Mouse (Mus musculus) hindbrain, embryonic 12.5 days (tissue): Measurements from ENCODE around the gene Eif2ak1. TPM values are rescaled to one million over a fixed set of nuclear protein-coding genes. Genes with fewer than 3 reads are reported as not detected.

Source experiments
- ATAC-seq: fragments of 200-750 bp; cut with Nextera tagmentation; 2 replicates; pipeline ENCODE4 v1.8.0; 2017; ENCODE audit warnings: moderate TSS enrichment; ENCODE audit not compliant: low FRiP score
- H3K27ac ChIP-seq: fragments of 300-500 bp; sonication (generic); 2 replicates; pipeline ENCODE4 v1.5.1; 2016; ENCODE audit warnings: mild to moderate bottlenecking
- H3K27me3 ChIP-seq: fragments of 300-500 bp; sonication (generic); 2 replicates; pipeline ENCODE4 v1.6.1; 2016; ENCODE audit warnings: mild to moderate bottlenecking
- H3K36me3 ChIP-seq: fragments of 300-500 bp; sonication (generic); 2 replicates; pipeline ENCODE4 v1.6.1; 2016; ENCODE audit warnings: mild to moderate bottlenecking
- H3K4me1 ChIP-seq: fragments of 300-500 bp; sonication (generic); 2 replicates; pipeline ENCODE4 v1.6.1; 2016
- H3K4me2 ChIP-seq: fragments of 300-500 bp; sonication (generic); replicated peaks from 2 replicates; pipeline ENCODE4 v1.6.1; 2016; ENCODE audit warnings: mild to moderate bottlenecking
- H3K4me3 ChIP-seq: fragments of 300-500 bp; sonication (generic); 2 replicates; pipeline ENCODE4 v1.5.1; 2016; ENCODE audit warnings: mild to moderate bottlenecking
- H3K9ac ChIP-seq: fragments of 300-500 bp; sonication (generic); 2 replicates; pipeline ENCODE4 v1.6.1; 2016; ENCODE audit warnings: mild to moderate bottlenecking, moderate library complexity
- H3K9me3 ChIP-seq: fragments of 300-500 bp; sonication (generic); replicated peaks from 2 replicates; pipeline ENCODE4 v1.6.1; 2016; ENCODE audit warnings: mild to moderate bottlenecking
- WGBS: fragments of 180-500 bp; shearing (Covaris S2); methylation state at CpG from one replicate; pipeline ENCODE4 v1.1.7; 2016; 5-methylcytosine and 5-hydroxymethylcytosine counted together
- polyA plus RNA-seq: library from polyadenylated mRNA; unstranded; fragments of >200 nt; fragmentation: Nextera tagmentation; extraction: Ambion mirVana; gene quantifications from 2 replicates; pipeline ENCODE4 v1.2.1, GENCODE M21; 2016

Gene Eif2ak1
- polyA plus RNA-seq, 1 experiment from 2014 or later: 47.8 TPM

- Histone ChIP-seq H3K4me1 (peaks cover 11% of the 10 kb centered on the region), H3K27ac (no peak overlapping the region), H3K27me3 (no peaks in the 10 kb centered on the region), H3K4me3 (no peak overlapping the region), H3K4me2 (no peak overlapping the region), H3K9me3 (no peaks in the 10 kb centered on the region), H3K9ac (no peak overlapping the region), H3K36me3 (no peaks in the 10 kb centered on the region)
- 90% methylated on average over 24 of the region's 24 CpGs for WGBS
- no peak for ATAC-seq
Measured at GRCm38 (mm10) chr5:143819906-143820660, 2.5 kb downstream of the Eif2ak1 start.

DNA sequence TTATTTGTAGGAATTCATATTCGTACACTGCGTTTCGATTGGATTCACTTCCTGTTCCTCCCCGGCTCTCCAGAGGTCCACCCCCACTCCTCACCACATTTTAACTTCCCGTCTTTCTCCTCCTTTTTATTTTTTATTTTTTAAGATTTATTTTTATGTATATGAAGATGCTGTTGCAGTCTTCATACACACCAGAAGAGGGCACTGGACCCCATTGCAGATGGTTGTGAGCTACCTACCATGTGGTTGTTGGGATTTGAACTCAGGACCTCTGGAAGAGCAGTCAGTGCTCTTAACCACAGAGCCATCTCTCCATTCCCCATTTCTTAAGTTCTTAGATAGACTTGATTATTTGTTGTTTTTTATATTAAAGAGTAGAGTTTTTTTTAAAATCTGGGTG lies 3.2 kb downstream of the Eif2ak1 start:
- Histone ChIP-seq H3K4me2 (no peak overlapping the region), H3K9ac (no peak overlapping the region), H3K27me3 (no peaks in the 10 kb centered on the region), H3K36me3 (no peaks in the 10 kb centered on the region), H3K4me1 (peaks cover 11% of the 10 kb centered on the region), H3K4me3 (no peak overlapping the region), H3K9me3 (no peaks in the 10 kb centered on the region), H3K27ac (no peak overlapping the region)
- no peak for ATAC-seq
- 95% methylated on average over 5 of the region's 5 CpGs for WGBS

- Histone ChIP-seq H3K27me3 (no peaks in the 10 kb centered on the region), H3K4me3 (no peak overlapping the region), H3K4me2 (no peak overlapping the region), H3K9me3 (no peaks in the 10 kb centered on the region), H3K4me1 (no peaks in the 10 kb centered on the region), H3K9ac (no peak overlapping the region), H3K36me3 (peaks cover 43% of the 10 kb centered on the region), H3K27ac (no peak overlapping the region)
- WGBS: 89% methylated on average over 11 of the region's 11 CpGs
- ATAC-seq: no peak
Measured at GRCm38 (mm10) chr5:143871547-143872169, 54.1 kb downstream of the Eif2ak1 start.

DNA sequence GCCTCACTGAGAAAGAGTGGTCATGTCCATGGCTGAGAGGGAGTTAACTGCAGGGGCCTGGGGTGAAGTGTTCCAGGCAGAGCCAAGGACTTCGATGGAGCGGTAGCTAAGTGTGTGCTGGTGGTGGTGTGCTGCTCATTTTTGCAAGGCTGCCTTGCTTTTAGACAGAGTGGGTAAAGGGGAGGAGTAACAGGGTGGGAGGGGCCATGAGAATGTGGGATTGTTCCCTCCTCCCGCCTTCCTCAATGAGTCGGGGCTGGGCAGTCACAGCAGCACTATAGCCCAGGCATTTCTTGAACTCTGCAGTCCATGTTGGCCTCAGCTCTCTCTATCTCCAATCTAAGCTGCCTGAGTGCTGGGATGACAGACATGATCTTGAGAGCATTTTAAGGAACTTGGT lies 57.0 kb downstream of the Eif2ak1 start:
- Histone ChIP-seq H3K27ac (no peak overlapping the region), H3K36me3 (peaks cover 68% of the 10 kb centered on the region), H3K9ac (no peak overlapping the region), H3K4me3 (no peak overlapping the region), H3K9me3 (no peaks in the 10 kb centered on the region), H3K4me2 (no peak overlapping the region), H3K4me1 (no peaks in the 10 kb centered on the region), H3K27me3 (no peaks in the 10 kb centered on the region)
- 85% methylated on average over 4 of the region's 4 CpGs for WGBS
- ATAC-seq: no peak

DNA sequence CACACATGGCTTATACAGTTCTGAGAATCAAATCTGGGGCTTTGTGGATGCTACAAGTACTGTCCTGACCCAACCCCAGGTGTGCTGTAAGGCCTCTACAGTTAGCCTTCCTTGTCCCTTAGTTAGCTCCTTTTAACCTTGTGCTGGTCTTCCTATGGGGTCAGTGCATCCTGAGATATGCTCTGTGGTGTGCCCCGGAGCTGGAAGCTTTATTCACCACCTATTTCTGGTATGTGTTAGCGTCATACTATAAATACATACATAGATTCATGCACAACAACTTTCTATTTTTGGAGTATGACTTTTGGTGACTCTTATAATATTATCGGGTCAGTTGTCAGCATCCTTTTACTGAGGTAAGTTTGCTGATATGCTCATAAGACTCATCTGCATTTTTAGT lies 67.7 kb downstream of the Eif2ak1 start:
- Histone ChIP-seq H3K4me2 (no peak overlapping the region), H3K9ac (no peak overlapping the region), H3K4me3 (no peak overlapping the region), H3K4me1 (no peaks in the 10 kb centered on the region), H3K36me3 (peaks cover 94% of the 10 kb centered on the region), H3K27me3 (no peaks in the 10 kb centered on the region), H3K27ac (no peak overlapping the region), H3K9me3 (0 out of 2 replicates have a peak, but pooled peaks cover 7% of the 10 kb centered on the region)
- ATAC-seq: no peak
- 98% methylated on average over 3 of the region's 3 CpGs for WGBS

DNA sequence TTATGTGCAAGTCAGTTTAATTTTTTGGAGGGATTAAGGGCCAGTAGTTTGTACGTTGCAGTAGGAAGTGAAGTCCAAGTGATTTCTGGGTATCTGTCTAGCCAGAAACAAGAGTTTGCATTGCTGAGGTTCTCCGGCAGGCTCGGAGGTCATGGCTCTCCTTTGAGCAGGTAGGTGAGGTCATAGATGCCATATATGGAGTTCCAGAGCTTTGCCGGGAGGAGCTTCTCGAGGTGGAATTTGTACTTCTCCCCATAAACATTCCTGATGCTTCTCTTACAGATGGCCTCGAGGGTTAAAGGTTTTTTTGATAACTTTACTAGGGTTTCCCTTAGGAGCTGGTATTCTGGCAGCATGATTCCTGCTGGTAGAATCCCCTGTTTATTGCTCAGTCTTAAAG lies 73.2 kb downstream of the Eif2ak1 start:
- Histone ChIP-seq H3K9ac (no peak overlapping the region), H3K27ac (no peak overlapping the region), H3K9me3 (0 out of 2 replicates have a peak, but pooled peaks cover 4% of the 10 kb centered on the region), H3K4me1 (no peaks in the 10 kb centered on the region), H3K4me2 (no peak overlapping the region), H3K27me3 (no peaks in the 10 kb centered on the region), H3K36me3 (peaks cover 90% of the 10 kb centered on the region), H3K4me3 (no peak overlapping the region)
- WGBS: 97% methylated on average over 6 of the region's 6 CpGs
- ATAC-seq: no peak

GRCm38 (mm10) chr5:143892255-143892886 lies 74.8 kb downstream of the Eif2ak1 start:
- H3K9me3 ChIP-seq: no peaks in the 10 kb centered on the region
- WGBS: 84% methylated on average over 9 of the region's 9 CpGs
- H3K4me2 ChIP-seq: no peak overlapping the region
- no peaks in the 10 kb centered on the region for H3K4me1 ChIP-seq
- no peak overlapping the region for H3K4me3 ChIP-seq
- H3K27me3 ChIP-seq: no peaks in the 10 kb centered on the region
- H3K9ac ChIP-seq: no peak overlapping the region
- ATAC-seq: no peak
- no peak overlapping the region for H3K27ac ChIP-seq
- peaks cover 85% of the 10 kb centered on the region for H3K36me3 ChIP-seq

GRCm38 (mm10) chr5:143893396-143893795 lies 75.8 kb downstream of the Eif2ak1 start:
- no peak overlapping the region for H3K27ac ChIP-seq
- no peak overlapping the region for H3K4me2 ChIP-seq
- no peaks in the 10 kb centered on the region for H3K4me1 ChIP-seq
- no peaks in the 10 kb centered on the region for H3K9me3 ChIP-seq
- H3K9ac ChIP-seq: no peak overlapping the region
- H3K4me3 ChIP-seq: no peak overlapping the region
- 85% methylated on average over 5 of the region's 5 CpGs for WGBS
- H3K36me3 ChIP-seq: peaks cover 86% of the 10 kb centered on the region
- no peaks in the 10 kb centered on the region for H3K27me3 ChIP-seq
- ATAC-seq: no peak

- WGBS: 90% methylated on average over 14 of the region's 14 CpGs
- no peak within 1 kb of the TSS for H3K4me3 ChIP-seq
- no peak for ATAC-seq
- no peak within 1 kb of the TSS for H3K9ac ChIP-seq
- H3K27ac ChIP-seq: no peak within 1 kb of the TSS
- no peaks in the 10 kb centered on the region for H3K4me1 ChIP-seq
- peaks cover 88% of the 10 kb centered on the region for H3K36me3 ChIP-seq
- H3K27me3 ChIP-seq: no peaks in the 10 kb centered on the region
- no peak within 1 kb of the TSS for H3K4me2 ChIP-seq
- no peaks in the 10 kb centered on the region for H3K9me3 ChIP-seq
Measured at GRCm38 (mm10) chr5:143897635-143898330, 80.2 kb downstream of the Eif2ak1 start, which contains the start of gene Ankrd61. Ankrd61 (minus strand) TSS chr5:143897685.

GRCm38 (mm10) chr5:143902111-143902510 lies 84.5 kb downstream of the Eif2ak1 start:
- ATAC-seq: no peak
- no peaks in the 10 kb centered on the region for H3K4me1 ChIP-seq
- 86% methylated on average over 3 of the region's 3 CpGs for WGBS
- H3K27me3 ChIP-seq: no peaks in the 10 kb centered on the region
- no peaks in the 10 kb centered on the region for H3K9me3 ChIP-seq
- no peak overlapping the region for H3K4me2 ChIP-seq
- H3K27ac ChIP-seq: no peak overlapping the region
- H3K9ac ChIP-seq: no peak overlapping the region
- no peak overlapping the region for H3K4me3 ChIP-seq
- H3K36me3 ChIP-seq: peaks cover 94% of the 10 kb centered on the region

GRCm38 (mm10) chr5:143903813-143904212 lies 86.2 kb downstream of the Eif2ak1 start:
- Histone ChIP-seq H3K4me1 (peaks cover 16% of the 10 kb centered on the region), H3K4me2 (no peak overlapping the region), H3K36me3 (peaks cover 82% of the 10 kb centered on the region), H3K9ac (no peak overlapping the region), H3K4me3 (no peak overlapping the region), H3K27me3 (no peaks in the 10 kb centered on the region), H3K9me3 (no peaks in the 10 kb centered on the region), H3K27ac (no peak overlapping the region)
- no peak for ATAC-seq
- 95% methylated on average over 4 of the region's 4 CpGs for whole genome bisulfite sequencing

GRCm38 (mm10) chr5:143906429-143906828 lies 88.8 kb downstream of the Eif2ak1 start:
- no peak overlapping the region for H3K9ac ChIP-seq
- ATAC-seq: no peak
- H3K9me3 ChIP-seq: no peaks in the 10 kb centered on the region
- peaks cover 56% of the 10 kb centered on the region for H3K36me3 ChIP-seq
- H3K4me2 ChIP-seq: no peak overlapping the region
- no peaks in the 10 kb centered on the region for H3K27me3 ChIP-seq
- peaks cover 26% of the 10 kb centered on the region for H3K4me1 ChIP-seq
- H3K4me3 ChIP-seq: no peak overlapping the region
- 88% methylated on average over 8 of the region's 8 CpGs for WGBS
- no peak overlapping the region for H3K27ac ChIP-seq
